In genomic region chr2:106750878-106751277, GRCm38 (mm10) we compare ENCODE assay signal across 28 mouse cellular contexts. TPM values are rescaled to one million over a fixed set of nuclear protein-coding genes. Genes with fewer than 3 reads are reported as not detected.
A peak's percentile ranks its signal among the peaks of the same experiment; 100 is the strongest.
DNase-seq lines count a peak whose midpoint lies in the region; ATAC-seq and TF ChIP-seq lines count a peak whose summit lies in the region.
"Had no signal": no experiment of that assay in that cellular context is flagged by ENCODE, and none has a peak within 500 bp of the region (broad histone marks: within the 10 kb centered on the region; RNA-seq: fewer than 3 reads in every experiment).

No protein-coding gene starts in this region.

- H3K27ac ChIP-seq in kidney, embryonic 14.5 days (ENCODE audit: low read depth, low read length) = no peak overlapping the region
- no peak overlapping the region for H3K27ac ChIP-seq in testis, adult 2 months (ENCODE audit: control insufficient read depth, insufficient read depth, low read depth, low read length)
- H3K27ac ChIP-seq in stomach, postnatal 0 days (replicated peaks) = no peak overlapping the region
- H3K27ac ChIP-seq: embryonic facial prominence, embryonic 10.5 days; embryonic facial prominence, embryonic 13.5 days; gastrocnemius, adult 2 months; heart, embryonic 10.5 days; heart, embryonic 13.5 days; hindbrain, embryonic 14.5 days; hindbrain, postnatal 0 days had no signal

- no peak overlapping the region for H3K9ac ChIP-seq in kidney, embryonic 14.5 days (ENCODE audit: low read depth, low read length)
- no peak overlapping the region for H3K9ac ChIP-seq in stomach, postnatal 0 days (ENCODE audit: low read length)
- H3K9ac ChIP-seq: embryonic facial prominence, embryonic 13.5 days; forebrain, postnatal 0 days; heart, embryonic 13.5 days; hindbrain, embryonic 14.5 days had no signal

- H3K4me1 ChIP-seq in kidney, embryonic 14.5 days (ENCODE audit: control insufficient read depth, insufficient read depth, low read length) = peaks cover 9% of the 10 kb centered on the region; the same call in 1 of the 2 replicates
- peaks cover 2% of the 10 kb centered on the region; the same call in 1 of the 2 replicates for H3K4me1 ChIP-seq in testis, adult 2 months (ENCODE audit: control insufficient read depth, insufficient read depth, low read length)
- no peaks in the 10 kb centered on the region for H3K4me1 ChIP-seq in stomach, postnatal 0 days (replicated peaks; ENCODE audit: control insufficient read depth, insufficient read depth)

- TF ChIP-seq POLR2A in testis, adult 2 months (IDR thresholded peaks at IDR 0.05; ENCODE audit: control insufficient read depth, low read depth, low read length) = no peak

- peak; percentile 32 for DNase-seq in embryo, embryonic 10 days (ENCODE audit: low spot score)
- no peak for DNase-seq in embryo, embryonic 11 days
- no peak for DNase-seq in kidney, postnatal 4 days
- no peak for DNase-seq in testis, postnatal 10 days (ENCODE audit: low spot score)
- no peak for DNase-seq in stomach, postnatal 0 days (ENCODE audit: low spot score)
- DNase-seq in ovary, postnatal 14 days (ENCODE audit: low spot score) = no peak
- DNase-seq: adrenal gland, postnatal 10 days; adrenal gland, postnatal 36 days; cerebellum, adult 18-20 months; cerebellum, adult 9-10 months; cerebellum, postnatal 14 days; forebrain, postnatal 0 days; gastrocnemius, adult 2 months; gastrocnemius, postnatal 14 days; heart, adult 18-20 months; heart, postnatal 14 days; heart, postnatal 4 days had no signal

- no peak for TF ChIP-seq CTCF in testis, adult 2 months (IDR thresholded peaks at IDR 0.05; ENCODE audit: control insufficient read depth, insufficient read depth, insufficient replicate concordance, low read depth, low read length)
- no peak for TF ChIP-seq CTCF in stomach, postnatal 0 days (IDR thresholded peaks at IDR 0.05; ENCODE audit: low read depth)

- no peak overlapping the region for H3K4me2 ChIP-seq in kidney, embryonic 14.5 days (replicated peaks; ENCODE audit: low read depth, low read length)
- H3K4me2 ChIP-seq in stomach, postnatal 0 days (replicated peaks; ENCODE audit: low read depth) = no peak overlapping the region
- H3K4me2 ChIP-seq: embryonic facial prominence, embryonic 13.5 days; heart, embryonic 13.5 days; hindbrain, embryonic 14.5 days had no signal

- no peak overlapping the region for H3K4me3 ChIP-seq in kidney, embryonic 14.5 days (ENCODE audit: low read length)
- peak overlapping the region; percentile 44 for H3K4me3 ChIP-seq in testis, adult 2 months (ENCODE audit: control insufficient read depth, low read depth, low read length)
- no peak overlapping the region for H3K4me3 ChIP-seq in stomach, postnatal 0 days (ENCODE audit: low read depth, low read length)
- H3K4me3 ChIP-seq: embryonic facial prominence, embryonic 10.5 days; embryonic facial prominence, embryonic 13.5 days; erythroblast, embryonic 14.5 days; gastrocnemius, adult 2 months; heart, embryonic 10.5 days; heart, embryonic 13.5 days had no signal

- no peaks in the 10 kb centered on the region for H3K36me3 ChIP-seq in kidney, embryonic 14.5 days (ENCODE audit: control insufficient read depth, insufficient read depth, low read length)
- no peaks in the 10 kb centered on the region for H3K36me3 ChIP-seq in testis, adult 2 months (ENCODE audit: control insufficient read depth, insufficient read depth, low read length)
- no peaks in the 10 kb centered on the region for H3K36me3 ChIP-seq in stomach, postnatal 0 days (ENCODE audit: control insufficient read depth, insufficient read depth, low read length)

- no peaks in the 10 kb centered on the region for H3K9me3 ChIP-seq in kidney, embryonic 14.5 days (ENCODE audit: control insufficient read depth, low read length)
- H3K9me3 ChIP-seq in stomach, postnatal 0 days (ENCODE audit: control insufficient read depth, low read length) = no peaks in the 10 kb centered on the region
- H3K9me3 ChIP-seq: embryonic facial prominence, embryonic 10.5 days; embryonic facial prominence, embryonic 13.5 days; heart, embryonic 10.5 days; heart, embryonic 13.5 days had no signal

- WGBS in kidney, embryonic 14.5 days = 47% methylated on average over 3 of the region's 3 CpGs
- 76% methylated on average over 3 of the region's 3 CpGs for WGBS in stomach, postnatal 0 days

- H3K27me3 ChIP-seq in kidney, embryonic 14.5 days (ENCODE audit: control insufficient read depth, insufficient read depth, low read length) = no peaks in the 10 kb centered on the region
- no peaks in the 10 kb centered on the region for H3K27me3 ChIP-seq in testis, adult 2 months (ENCODE audit: control insufficient read depth, insufficient read depth, low read length)
- H3K27me3 ChIP-seq in stomach, postnatal 0 days (ENCODE audit: control insufficient read depth, insufficient read depth, low read length) = no peaks in the 10 kb centered on the region
- H3K27me3 ChIP-seq: embryonic facial prominence, embryonic 13.5 days; heart, embryonic 13.5 days had no signal

- no peak for TF ChIP-seq EP300 in stomach, postnatal 0 days (optimal IDR thresholded peaks at IDR 0.05)

- ATAC-seq in kidney, embryonic 14.5 days (ENCODE audit: low FRiP score, low TSS enrichment) = peak; percentile 48; the same call in 1 of the 2 replicates
- ATAC-seq in stomach, postnatal 0 days (ENCODE audit: low FRiP score, low TSS enrichment) = no peak
- ATAC-seq: forebrain, embryonic 14.5 days; forebrain, postnatal 0 days; hindbrain, postnatal 0 days; inflammation-experienced regulatory T-cells, adult 6 months had no signal

RNA-seq across cellular contexts. Expression of gene Mpped2, which starts 57.8 kb away (rescaled TPM):
- 29.5 and 36.7 TPM in 2 replicates for polyA plus RNA-seq in kidney, embryonic 14.5 days (2014; fragmentation: Nextera tagmentation; extraction: Ambion mirVana)
- 0.61 and 0.88 TPM in 2 replicates for polyA plus RNA-seq in testis, adult 2 months (2012; rRNA removed)
- 5.8 and 6.6 TPM in 2 replicates for polyA plus RNA-seq in stomach, postnatal 0 days (2015; fragmentation: Nextera tagmentation; extraction: Ambion mirVana)
- polyA plus RNA-seq: erythroblast, embryonic 14.5 days had no signal
